Mouse (Mus musculus) hindbrain, embryonic 16.5 days (tissue): ENCODE data around the gene Ciapin1. TPM values are rescaled to one million over a fixed set of nuclear protein-coding genes. Genes with fewer than 3 reads are reported as not detected.
A peak's percentile ranks its signal among the peaks of the same experiment; 100 is the strongest.

Experiments used
- ATAC-seq: fragments of 200-750 bp; cut with Nextera tagmentation; 2 replicates; pipeline ENCODE4 v1.8.0; 2017; ENCODE audit warnings: moderate TSS enrichment, moderate library complexity
- H3K27ac ChIP-seq: fragments of 300-500 bp; sonication (generic); 2 replicates; pipeline ENCODE4 v1.5.1; 2014; ENCODE audit warnings: low read depth, mild to moderate bottlenecking, control low read depth, low read length, moderate library complexity
- H3K27me3 ChIP-seq: fragments of 300-500 bp; sonication (generic); replicated peaks from 2 replicates; pipeline ENCODE4 v1.6.1; 2014; ENCODE audit warnings: low read length; ENCODE audit not compliant: control insufficient read depth, insufficient read depth
- H3K36me3 ChIP-seq: fragments of 300-500 bp; sonication (generic); 2 replicates; pipeline ENCODE4 v1.6.1; 2014; ENCODE audit warnings: mild to moderate bottlenecking, low read length, moderate library complexity, mixed read lengths; ENCODE audit not compliant: control insufficient read depth, insufficient read depth
- H3K4me1 ChIP-seq: fragments of 300-500 bp; sonication (generic); 2 replicates; pipeline ENCODE4 v1.6.1; 2014; ENCODE audit warnings: low read depth, low read length; ENCODE audit not compliant: control insufficient read depth, insufficient read depth
- H3K4me2 ChIP-seq: fragments of 300-500 bp; sonication (generic); 2 replicates; pipeline ENCODE4 v1.6.1; 2014; ENCODE audit warnings: mild to moderate bottlenecking, low read length, control low read depth, moderate library complexity
- H3K4me3 ChIP-seq: fragments of 300-500 bp; sonication (generic); 2 replicates; pipeline ENCODE4 v1.5.1; 2014; ENCODE audit warnings: mild to moderate bottlenecking, low read length, control low read depth, moderate library complexity
- H3K9ac ChIP-seq: fragments of 300-500 bp; sonication (generic); 2 replicates; pipeline ENCODE4 v1.6.1; 2014; ENCODE audit warnings: low read depth, mild to moderate bottlenecking, control low read depth, low read length, moderate library complexity
- H3K9me3 ChIP-seq: fragments of 300-500 bp; sonication (generic); 2 replicates; pipeline ENCODE4 v1.6.1; 2014; ENCODE audit warnings: mild to moderate bottlenecking, low read length, moderate library complexity; ENCODE audit not compliant: control insufficient read depth
- WGBS: fragments of 180-500 bp; shearing (Covaris S2); extraction: QIAGEN DNeasy Blood & Tissue Kit; methylation state at CpG from one replicate; pipeline ENCODE4 v1.1.7; 2014; 5-methylcytosine and 5-hydroxymethylcytosine counted together
- polyA plus RNA-seq: library from polyadenylated mRNA; unstranded; fragments of >200 nt; fragmentation: Nextera tagmentation; extraction: Ambion mirVana; gene quantifications from 2 replicates; pipeline ENCODE4 v1.2.1, GENCODE M21; 2015

Ciapin1 gene
- polyA plus RNA-seq, 1 experiment from 2014 or later, result 191 TPM

DNA sequence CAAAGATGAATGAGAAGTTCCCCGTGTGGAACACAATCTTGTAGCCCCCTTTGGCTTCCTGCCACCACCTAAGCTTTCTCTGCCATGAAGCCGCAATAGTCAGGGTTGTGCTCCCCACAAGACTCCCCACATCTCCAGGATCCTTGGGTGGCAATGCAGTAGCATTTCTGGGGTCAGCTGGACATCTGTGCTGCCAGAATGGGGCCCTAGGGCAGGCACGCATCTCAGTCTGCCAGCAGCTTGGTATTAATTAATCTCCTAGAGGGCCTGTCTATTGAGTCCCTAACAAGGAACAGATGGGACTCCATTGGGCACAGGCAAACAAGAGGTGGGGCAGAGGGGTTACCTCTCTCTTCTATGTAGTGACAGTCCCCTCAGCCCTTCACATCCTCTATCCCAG, 34.0 kb upstream of the Ciapin1 start:
- ATAC-seq, result no peak
- Histone ChIP-seq H3K4me3 (no peak overlapping the region), H3K9me3 (no peaks in the 10 kb centered on the region), H3K9ac (no peak overlapping the region), H3K4me2 (peak overlapping the region; percentile 1; the same call in 1 of the 2 replicates), H3K27ac (no peak overlapping the region), H3K27me3 (peaks cover 10% of the 10 kb centered on the region), H3K4me1 (peaks cover 57% of the 10 kb centered on the region), H3K36me3 (0 out of 2 replicates have a peak, but pooled peaks cover 3% of the 10 kb centered on the region)
- 20% methylated on average over 3 of the region's 3 CpGs for WGBS

DNA sequence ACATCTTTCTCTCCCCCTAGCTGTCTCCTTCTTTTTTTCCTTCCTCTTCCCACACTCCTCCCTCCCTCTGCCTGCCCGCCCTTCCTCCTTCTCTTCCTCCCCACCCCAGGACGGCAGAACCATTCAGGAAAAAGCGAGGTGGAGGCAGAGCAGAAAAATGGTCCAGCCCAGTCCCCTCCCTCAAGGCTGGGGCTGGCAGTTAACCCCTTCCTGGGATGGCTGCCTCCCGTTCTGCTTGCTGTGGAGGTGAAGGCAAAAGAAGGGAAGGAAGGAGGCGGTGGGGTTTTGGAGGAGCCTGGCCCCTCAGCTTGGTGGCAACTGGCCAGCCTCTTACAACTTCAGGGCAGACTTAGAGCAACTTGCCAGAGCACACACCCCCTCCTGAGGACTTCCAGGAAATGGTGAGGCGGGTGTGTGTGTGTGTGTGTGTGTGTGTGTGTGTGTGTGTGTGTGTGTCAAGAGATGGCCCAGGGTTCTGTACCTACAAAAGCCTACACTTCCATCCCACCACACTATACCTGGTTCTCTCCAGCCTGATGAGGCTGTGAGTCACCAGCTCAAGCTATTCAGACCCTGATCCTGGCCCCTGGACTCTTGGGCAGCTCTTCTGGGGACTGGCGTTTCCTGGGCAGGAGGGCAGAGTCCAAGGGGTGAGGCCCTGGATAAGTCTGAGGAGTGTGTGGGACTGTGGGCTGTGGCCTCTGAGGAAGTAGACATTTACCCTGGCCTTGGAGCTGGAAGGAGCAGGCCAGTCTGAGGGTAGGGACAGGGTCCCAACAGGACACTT, 33.1 kb upstream of the Ciapin1 start:
- no peaks in the 10 kb centered on the region for H3K9me3 ChIP-seq
- WGBS, result 4% methylated on average over 7 of the region's 7 CpGs
- H3K9ac ChIP-seq, result peak overlapping the region; percentile 81
- H3K4me1 ChIP-seq, result peaks cover 56% of the 10 kb centered on the region
- ATAC-seq, result peak; percentile 80
- peak overlapping the region; percentile 54 for H3K4me2 ChIP-seq
- H3K4me3 ChIP-seq, result peak overlapping the region; percentile 73
- H3K36me3 ChIP-seq, result peaks cover 10% of the 10 kb centered on the region
- H3K27ac ChIP-seq, result peak overlapping the region; percentile 83
- peaks cover 10% of the 10 kb centered on the region for H3K27me3 ChIP-seq

DNA sequence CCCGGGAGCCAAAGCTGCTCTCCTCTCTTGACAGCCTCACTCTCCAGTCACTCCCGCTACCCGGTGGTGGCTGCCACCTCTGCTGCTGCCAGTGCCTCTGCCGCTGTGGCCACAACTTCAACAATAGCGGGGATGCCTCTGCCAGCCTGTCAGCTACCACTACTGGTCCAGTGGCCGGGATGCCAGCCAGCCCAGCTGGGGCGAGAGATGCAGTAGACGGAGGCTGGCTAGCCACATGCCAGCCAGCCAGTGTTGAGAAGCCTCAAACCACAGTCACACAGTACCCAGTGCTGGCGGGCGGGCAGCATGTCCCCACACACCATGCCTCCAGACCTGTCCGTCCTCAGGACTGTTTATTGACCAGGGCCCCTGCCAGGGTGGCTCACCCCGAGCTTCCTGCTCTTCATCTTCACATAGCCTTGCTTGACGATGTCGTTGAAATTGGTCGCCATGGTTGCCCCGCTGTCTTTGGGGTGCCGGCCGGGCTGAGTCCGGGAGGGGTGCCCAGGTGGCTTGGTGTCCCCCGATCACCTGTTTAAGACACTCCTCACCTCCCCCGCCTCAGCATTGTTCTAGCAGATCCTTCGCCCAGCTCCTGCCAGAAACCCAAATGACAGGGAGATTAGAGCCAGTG, 32.4 kb upstream of the Ciapin1 start:
- peak overlapping the region; percentile 54 for H3K4me2 ChIP-seq
- H3K9ac ChIP-seq, result peak overlapping the region; percentile 81
- peak overlapping the region; percentile 83 for H3K27ac ChIP-seq
- H3K27me3 ChIP-seq, result peaks cover 10% of the 10 kb centered on the region
- H3K4me1 ChIP-seq, result peaks cover 52% of the 10 kb centered on the region
- peak overlapping the region; percentile 73 for H3K4me3 ChIP-seq
- H3K9me3 ChIP-seq, result no peaks in the 10 kb centered on the region
- H3K36me3 ChIP-seq, result peaks cover 16% of the 10 kb centered on the region
- 1% methylated on average over 17 of the region's 22 CpGs for WGBS
- ATAC-seq, result peak; percentile 62

DNA sequence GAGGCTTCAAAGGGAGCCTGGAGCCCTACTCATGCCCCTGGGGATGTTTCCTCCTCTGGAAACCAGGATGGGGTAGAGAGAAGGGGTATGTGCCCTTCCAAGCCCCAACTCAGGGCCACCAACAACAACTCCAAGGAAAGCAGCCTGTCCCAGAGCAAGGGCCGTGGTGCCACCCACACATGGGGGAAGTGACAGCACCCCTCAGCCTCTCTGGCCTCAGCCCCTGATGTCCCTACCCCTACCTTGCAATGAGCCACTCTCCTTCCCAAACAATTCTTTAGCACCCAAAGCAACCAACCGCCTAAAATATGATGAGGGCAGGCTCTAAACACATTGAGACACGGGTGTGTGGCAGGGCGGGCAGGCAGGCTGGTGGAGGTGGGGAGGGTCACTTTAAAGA, 31.8 kb upstream of the Ciapin1 start:
- no peak for ATAC-seq
- H3K36me3 ChIP-seq, result peaks cover 22% of the 10 kb centered on the region
- peak overlapping the region; percentile 54 for H3K4me2 ChIP-seq
- H3K9me3 ChIP-seq, result no peaks in the 10 kb centered on the region
- H3K4me3 ChIP-seq, result peak overlapping the region; percentile 73
- H3K27ac ChIP-seq, result peak overlapping the region; percentile 83
- peaks cover 8% of the 10 kb centered on the region for H3K27me3 ChIP-seq
- H3K9ac ChIP-seq, result peak overlapping the region; percentile 81
- peaks cover 46% of the 10 kb centered on the region for H3K4me1 ChIP-seq
- 5% methylated on average over 4 of the region's 4 CpGs for WGBS

DNA sequence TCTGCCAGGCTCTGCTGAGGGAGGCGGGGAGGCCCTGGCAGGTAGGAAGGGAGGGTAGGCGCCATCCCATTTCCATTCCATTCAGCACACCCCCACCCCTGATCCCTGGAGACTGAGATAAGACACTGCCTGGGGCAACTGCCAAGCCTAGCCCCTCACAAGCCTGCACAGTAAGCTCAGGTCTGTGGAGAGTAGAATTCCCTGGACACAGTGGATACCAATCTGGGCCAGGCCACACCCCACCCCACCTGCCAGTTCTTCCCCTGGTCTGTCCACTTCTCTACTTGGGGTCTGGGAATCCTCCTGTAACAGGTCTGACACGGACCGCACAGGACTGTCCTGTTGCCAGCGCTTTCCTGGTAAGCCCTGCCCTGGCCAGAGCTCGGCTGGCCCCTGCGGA, 31.0 kb upstream of the Ciapin1 start:
- H3K27ac ChIP-seq, result no peak overlapping the region

DNA sequence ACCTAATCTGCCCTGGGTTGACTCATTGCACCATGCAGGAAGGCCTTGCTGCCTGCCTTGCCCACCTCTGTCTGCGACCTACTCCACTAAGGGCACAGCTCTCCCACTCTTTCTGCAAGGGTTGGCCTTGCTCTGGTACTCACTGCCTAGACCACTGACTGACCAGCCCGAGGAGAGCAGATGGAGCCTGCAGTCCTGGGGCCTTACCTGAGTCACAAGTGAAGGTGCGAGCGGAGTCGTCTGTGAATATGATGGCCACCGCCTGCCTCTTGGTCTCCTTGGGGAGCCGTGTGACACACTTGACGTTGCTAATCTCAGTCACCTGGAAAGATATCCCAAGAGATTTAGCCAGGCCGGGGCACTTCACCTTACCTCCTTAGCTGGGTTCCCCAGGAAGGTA, 28.8 kb upstream of the Ciapin1 start:
- Histone ChIP-seq H3K4me1 (peaks cover 38% of the 10 kb centered on the region), H3K36me3 (peaks cover 39% of the 10 kb centered on the region), H3K9me3 (no peaks in the 10 kb centered on the region), H3K27me3 (no peaks in the 10 kb centered on the region), H3K4me2 (no peak overlapping the region), H3K9ac (no peak overlapping the region), H3K27ac (no peak overlapping the region), H3K4me3 (no peak overlapping the region)
- WGBS, result 86% methylated on average over 9 of the region's 9 CpGs
- ATAC-seq, result no peak

More for the DNA sequence above, 31.0 kb upstream of the Ciapin1 start:
- Histone ChIP-seq H3K9me3 (no peaks in the 10 kb centered on the region), H3K4me2 (peak overlapping the region; percentile 54), H3K4me3 (peak overlapping the region; percentile 73), H3K27me3 (no peaks in the 10 kb centered on the region), H3K9ac (peak overlapping the region; percentile 81), H3K4me1 (peaks cover 38% of the 10 kb centered on the region), H3K36me3 (peaks cover 30% of the 10 kb centered on the region)
- ATAC-seq, result no peak
- 53% methylated on average over 6 of the region's 7 CpGs for WGBS

DNA sequence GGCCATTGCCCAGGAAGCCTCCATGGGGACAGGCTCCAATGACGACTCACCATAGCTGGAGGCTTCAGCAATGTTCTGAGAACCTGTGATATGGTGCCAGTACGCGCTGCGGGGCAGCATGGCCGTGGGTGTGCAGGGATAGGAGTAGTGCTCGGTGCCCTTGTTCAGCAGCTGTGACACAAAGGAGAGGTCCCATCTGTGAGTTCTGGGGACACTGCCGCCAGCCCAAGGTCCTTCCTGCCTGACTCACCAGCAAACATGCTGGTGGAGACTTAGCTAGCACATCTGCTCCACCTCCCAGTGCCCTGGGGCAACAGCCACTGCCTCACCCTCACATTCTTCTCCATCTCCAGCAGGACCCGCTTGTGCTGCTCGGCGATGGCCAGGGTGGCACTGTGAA, 27.1 kb upstream of the Ciapin1 start:
- ATAC-seq, result no peak
- WGBS, result 75% methylated on average over 10 of the region's 10 CpGs
- peaks cover 25% of the 10 kb centered on the region for H3K4me1 ChIP-seq
- H3K36me3 ChIP-seq, result peaks cover 43% of the 10 kb centered on the region
- no peak overlapping the region for H3K9ac ChIP-seq
- no peaks in the 10 kb centered on the region for H3K27me3 ChIP-seq
- no peak overlapping the region for H3K4me3 ChIP-seq
- H3K4me2 ChIP-seq, result no peak overlapping the region
- H3K9me3 ChIP-seq, result no peaks in the 10 kb centered on the region
- H3K27ac ChIP-seq, result no peak overlapping the region

DNA sequence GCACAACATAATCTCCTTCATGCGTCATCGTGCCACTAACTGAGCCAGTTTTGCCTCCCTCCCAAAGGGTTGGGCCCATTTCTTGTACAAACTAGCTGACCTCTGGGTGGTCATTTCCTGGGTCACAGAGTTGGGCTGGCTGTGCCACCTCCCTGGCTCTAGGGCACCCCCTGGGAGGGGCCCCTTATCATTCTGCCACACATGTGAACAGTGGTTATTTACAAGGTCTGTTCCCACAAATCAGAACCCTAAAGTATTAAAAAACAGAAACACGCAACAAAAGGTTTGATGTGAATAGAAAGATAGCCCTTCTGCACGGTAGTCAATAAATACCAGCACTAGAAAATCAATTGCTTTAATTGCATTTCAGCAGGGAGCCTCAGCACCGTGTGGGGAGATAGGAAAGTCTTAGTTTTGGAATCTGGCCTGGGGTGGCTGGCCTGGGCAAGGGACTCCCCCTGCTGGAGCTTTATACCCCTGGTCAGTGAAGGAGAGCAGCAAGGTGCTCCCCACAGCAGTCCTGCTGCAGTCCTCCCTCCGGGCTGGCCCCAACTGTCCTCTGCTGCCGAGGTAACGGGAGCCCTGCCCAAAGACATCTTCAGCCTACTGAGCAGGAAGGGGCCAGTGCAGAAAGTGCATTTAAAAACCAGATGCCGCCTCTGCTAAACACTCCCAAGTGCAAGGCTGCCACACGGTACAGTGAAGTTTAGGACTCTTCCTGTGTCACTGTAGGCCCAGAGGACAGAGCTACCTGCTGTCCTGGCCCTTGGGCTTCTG, 25.9 kb upstream of the Ciapin1 start:
- Histone ChIP-seq H3K4me2 (no peak overlapping the region), H3K27me3 (no peaks in the 10 kb centered on the region), H3K4me3 (no peak overlapping the region), H3K27ac (no peak overlapping the region), H3K9ac (no peak overlapping the region), H3K9me3 (no peaks in the 10 kb centered on the region), H3K4me1 (peaks cover 19% of the 10 kb centered on the region), H3K36me3 (peaks cover 45% of the 10 kb centered on the region)
- WGBS, result 73% methylated on average over 10 of the region's 10 CpGs
- no peak for ATAC-seq
